Mouse (Mus musculus) forebrain, embryonic 16.5 days (tissue): ENCODE data around the gene Mob3b. TPM values are rescaled to one million over a fixed set of nuclear protein-coding genes. Genes with fewer than 3 reads are reported as not detected.
"Not testable (repeated sequence)": the region's sequence is repeated elsewhere in the genome, so short reads cannot be mapped to it uniquely, and the experiment has no call there.

ENCODE experiments used
- ATAC-seq: fragments of 200-750 bp; cut with Nextera tagmentation; 2 replicates; pipeline ENCODE4 v1.8.0; 2017; ENCODE audit warnings: mild to moderate bottlenecking, moderate library complexity
- H3K27ac ChIP-seq: fragments of 300-500 bp; sonication (generic); 2 replicates; pipeline ENCODE4 v1.5.1; 2014; ENCODE audit warnings: low read length, control low read depth
- H3K27me3 ChIP-seq: fragments of 300-500 bp; sonication (generic); replicated peaks from 2 replicates; pipeline ENCODE4 v1.6.1; 2014; ENCODE audit warnings: low read length; ENCODE audit not compliant: control insufficient read depth, insufficient read depth
- H3K36me3 ChIP-seq: fragments of 300-500 bp; sonication (generic); 2 replicates; pipeline ENCODE4 v1.6.1; 2014; ENCODE audit not compliant: control insufficient read depth, insufficient read depth
- H3K4me1 ChIP-seq: fragments of 300-500 bp; sonication (generic); replicated peaks from 2 replicates; pipeline ENCODE4 v1.6.1; 2014; ENCODE audit warnings: low read length; ENCODE audit not compliant: control insufficient read depth, insufficient read depth
- H3K4me2 ChIP-seq: fragments of 300-500 bp; sonication (generic); 2 replicates; pipeline ENCODE4 v1.6.1; 2014; ENCODE audit warnings: mild to moderate bottlenecking, low read length, control low read depth
- H3K4me3 ChIP-seq: fragments of 300-500 bp; sonication (generic); replicated peaks from 2 replicates; pipeline ENCODE4 v1.5.1; 2014; ENCODE audit warnings: mild to moderate bottlenecking, low read length, control low read depth
- H3K9ac ChIP-seq: fragments of 300-500 bp; sonication (generic); replicated peaks from 2 replicates; pipeline ENCODE4 v1.6.1; 2014; ENCODE audit warnings: low read depth, low read length, control low read depth
- H3K9me3 ChIP-seq: fragments of 300-500 bp; sonication (generic); 2 replicates; pipeline ENCODE4 v1.6.1; 2016; ENCODE audit warnings: low read length; ENCODE audit not compliant: control insufficient read depth
- WGBS: fragments of 180-500 bp; shearing (Covaris S2); extraction: QIAGEN DNeasy Blood & Tissue Kit; methylation state at CpG from one replicate; pipeline ENCODE4 v1.1.7; 2014; 5-methylcytosine and 5-hydroxymethylcytosine counted together
- polyA plus RNA-seq: library from polyadenylated mRNA; unstranded; fragments of >200 nt; fragmentation: Nextera tagmentation; extraction: Ambion mirVana; gene quantifications from 2 replicates; pipeline ENCODE4 v1.2.1, GENCODE M21; 2015

The Mob3b gene
- polyA plus RNA-seq, 1 experiment from 2014 or later: 4.3 TPM

- no peaks in the 10 kb centered on the region for H3K27me3 ChIP-seq
- no peak for ATAC-seq
- H3K4me2 ChIP-seq: no peak overlapping the region
- no peak overlapping the region for H3K9ac ChIP-seq
- no peaks in the 10 kb centered on the region for H3K4me1 ChIP-seq
- H3K4me3 ChIP-seq: no peak overlapping the region
- H3K27ac ChIP-seq: no peak overlapping the region
- H3K36me3 ChIP-seq: no peaks in the 10 kb centered on the region
- 69% methylated on average over 3 of the region's 3 CpGs for WGBS
- H3K9me3 ChIP-seq: no peaks in the 10 kb centered on the region
Observed at GRCm38 (mm10) chr4:34911401-34911800, 245.9 kb downstream of the Mob3b start.

GRCm38 (mm10) chr4:34908127-34908526 is 249.2 kb downstream of the Mob3b start:
- no peak overlapping the region for H3K4me2 ChIP-seq
- H3K27me3 ChIP-seq: no peaks in the 10 kb centered on the region
- no peak for ATAC-seq
- no peak overlapping the region for H3K9ac ChIP-seq
- no peaks in the 10 kb centered on the region for H3K9me3 ChIP-seq
- H3K27ac ChIP-seq: no peak overlapping the region
- WGBS: 96% methylated on average over 7 of the region's 7 CpGs
- no peaks in the 10 kb centered on the region for H3K36me3 ChIP-seq
- no peaks in the 10 kb centered on the region for H3K4me1 ChIP-seq
- no peak overlapping the region for H3K4me3 ChIP-seq

- Histone ChIP-seq H3K27ac (no peak overlapping the region), H3K4me1 (no peaks in the 10 kb centered on the region), H3K9ac (no peak overlapping the region), H3K36me3 (no peaks in the 10 kb centered on the region), H3K4me2 (no peak overlapping the region), H3K27me3 (no peaks in the 10 kb centered on the region), H3K4me3 (no peak overlapping the region), H3K9me3 (no peaks in the 10 kb centered on the region)
- ATAC-seq: no peak
- WGBS: 43% methylated on average over 14 of the region's 14 CpGs
Observed at GRCm38 (mm10) chr4:34907026-34907425, 250.3 kb downstream of the Mob3b start.

GRCm38 (mm10) chr4:34906151-34906550 is 251.1 kb downstream of the Mob3b start:
- Histone ChIP-seq H3K27ac (no peak overlapping the region), H3K27me3 (no peaks in the 10 kb centered on the region), H3K9ac (no peak overlapping the region), H3K4me2 (no peak overlapping the region), H3K36me3 (no peaks in the 10 kb centered on the region), H3K4me3 (no peak overlapping the region), H3K9me3 (no peaks in the 10 kb centered on the region), H3K4me1 (no peaks in the 10 kb centered on the region)
- WGBS: 79% methylated on average over 4 of the region's 4 CpGs
- ATAC-seq: no peak

GRCm38 (mm10) chr4:34905396-34905795 is 251.9 kb downstream of the Mob3b start:
- no peaks in the 10 kb centered on the region for H3K4me1 ChIP-seq
- H3K4me3 ChIP-seq: no peak overlapping the region
- H3K36me3 ChIP-seq: no peaks in the 10 kb centered on the region
- H3K27me3 ChIP-seq: no peaks in the 10 kb centered on the region
- ATAC-seq: no peak
- H3K9ac ChIP-seq: no peak overlapping the region
- no peak overlapping the region for H3K4me2 ChIP-seq
- 62% methylated on average over 5 of the region's 5 CpGs for WGBS
- no peaks in the 10 kb centered on the region for H3K9me3 ChIP-seq
- H3K27ac ChIP-seq: no peak overlapping the region

GRCm38 (mm10) chr4:34901582-34901981 is 255.7 kb downstream of the Mob3b start:
- not testable (repeated sequence) for H3K4me2 ChIP-seq, H3K9me3 ChIP-seq, H3K27me3 ChIP-seq, H3K27ac ChIP-seq, ATAC-seq, H3K36me3 ChIP-seq, H3K9ac ChIP-seq, H3K4me1 ChIP-seq, H3K4me3 ChIP-seq
- 89% methylated on average over 3 of the region's 3 CpGs for WGBS

GRCm38 (mm10) chr4:34901166-34901565 is 256.1 kb downstream of the Mob3b start:
- no peak overlapping the region for H3K27ac ChIP-seq
- H3K4me3 ChIP-seq: no peak overlapping the region
- H3K9me3 ChIP-seq: no peaks in the 10 kb centered on the region
- ATAC-seq: no peak
- WGBS: 79% methylated on average over 4 of the region's 4 CpGs
- H3K4me1 ChIP-seq: no peaks in the 10 kb centered on the region; the same call in 1 of the 2 replicates
- H3K27me3 ChIP-seq: no peaks in the 10 kb centered on the region
- no peaks in the 10 kb centered on the region for H3K36me3 ChIP-seq
- H3K4me2 ChIP-seq: no peak overlapping the region
- no peak overlapping the region for H3K9ac ChIP-seq

- no peak overlapping the region for H3K4me2 ChIP-seq
Observed at GRCm38 (mm10) chr4:34900155-34900554, 257.1 kb downstream of the Mob3b start.

GRCm38 (mm10) chr4:34899322-34899721 is 258.0 kb downstream of the Mob3b start:
- WGBS: 98% methylated on average over 1 of the region's 1 CpGs
- Histone ChIP-seq H3K27ac (no peak overlapping the region), H3K4me2 (no peak overlapping the region), H3K4me3 (no peak overlapping the region), H3K9me3 (no peaks in the 10 kb centered on the region), H3K27me3 (no peaks in the 10 kb centered on the region), H3K9ac (no peak overlapping the region), H3K4me1 (no peaks in the 10 kb centered on the region; the same call in 1 of the 2 replicates), H3K36me3 (no peaks in the 10 kb centered on the region)
- no peak for ATAC-seq

More at GRCm38 (mm10) chr4:34900155-34900554, 257.1 kb downstream of the Mob3b start:
- Histone ChIP-seq H3K9ac (no peak overlapping the region), H3K4me3 (no peak overlapping the region), H3K27me3 (no peaks in the 10 kb centered on the region), H3K4me1 (no peaks in the 10 kb centered on the region; the same call in 1 of the 2 replicates), H3K27ac (no peak overlapping the region), H3K36me3 (no peaks in the 10 kb centered on the region), H3K9me3 (no peaks in the 10 kb centered on the region)
- 53% methylated on average over 9 of the region's 9 CpGs for WGBS
- ATAC-seq: peak; percentile 55; the same call in 1 of the 2 replicates
